Mouse (Mus musculus): Measurements from ENCODE around the gene Lgals3bp.

DNA sequence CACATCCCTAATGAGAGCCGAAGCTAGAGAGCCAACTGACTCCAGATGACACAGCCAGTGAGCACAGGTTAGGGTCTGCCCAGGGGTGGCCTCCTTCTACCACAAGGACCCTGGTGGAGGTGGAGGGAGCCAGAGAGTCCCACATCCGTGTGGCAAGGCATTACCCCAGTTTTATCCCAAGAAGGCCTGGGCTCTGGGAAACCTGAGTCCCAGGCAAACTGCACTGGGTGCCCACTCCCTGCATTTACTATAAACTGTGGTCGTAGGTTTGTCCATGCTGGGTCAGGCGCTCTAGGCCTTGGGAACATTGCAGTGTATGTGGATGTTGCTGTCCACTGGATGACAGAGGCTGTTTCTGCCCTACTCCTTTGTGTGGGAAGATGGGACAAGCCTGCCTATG, 697 bp downstream of the Lgals3bp start:
- no peak for TF ChIP-seq CTCF (IDR thresholded peaks at IDR 0.05; ENCODE audit: borderline replicate concordance, control insufficient read depth, extremely low read depth, insufficient read depth, low read length, poor library complexity)
- TF ChIP-seq POLR2A (IDR thresholded peaks at IDR 0.05; ENCODE audit: control insufficient read depth, extremely low read depth, insufficient read depth, low read length, poor library complexity): no peak
